Mouse (Mus musculus) intestine, embryonic 16.5 days (tissue): ENCODE measurements around the gene Ggt6. TPM values are rescaled to one million over a fixed set of nuclear protein-coding genes. Genes with fewer than 3 reads are reported as not detected.

Experiments
- ATAC-seq: fragments of 200-750 bp; cut with Nextera tagmentation; 2 replicates; pipeline ENCODE4 v1.8.0; 2017; ENCODE audit warnings: moderate TSS enrichment, moderate library complexity
- H3K27ac ChIP-seq: fragments of 300-500 bp; sonication (generic); 2 replicates; pipeline ENCODE4 v1.5.1; 2014; ENCODE audit warnings: mild to moderate bottlenecking, low read length
- H3K27me3 ChIP-seq: fragments of 300-500 bp; sonication (generic); replicated peaks from 2 replicates; pipeline ENCODE4 v1.6.1; 2014; ENCODE audit warnings: low read length, control low read depth, mixed read lengths; ENCODE audit not compliant: control insufficient read depth, insufficient read depth
- H3K36me3 ChIP-seq: fragments of 300-500 bp; sonication (generic); 2 replicates; pipeline ENCODE4 v1.6.1; 2014; ENCODE audit warnings: low read length, control low read depth; ENCODE audit not compliant: control insufficient read depth, insufficient read depth
- H3K4me1 ChIP-seq: fragments of 300-500 bp; sonication (generic); 2 replicates; pipeline ENCODE4 v1.6.1; 2014; ENCODE audit warnings: low read length, control low read depth, mixed read lengths; ENCODE audit not compliant: control insufficient read depth, insufficient read depth
- H3K4me2 ChIP-seq: fragments of 300-500 bp; sonication (generic); 2 replicates; pipeline ENCODE4 v1.6.1; 2014; ENCODE audit warnings: low read depth, low read length, control low read depth
- H3K4me3 ChIP-seq: fragments of 300-500 bp; sonication (generic); 2 replicates; pipeline ENCODE4 v1.5.1; 2014; ENCODE audit warnings: mild to moderate bottlenecking, low read length
- H3K9ac ChIP-seq: fragments of 300-500 bp; sonication (generic); 2 replicates; pipeline ENCODE4 v1.6.1; 2014; ENCODE audit warnings: low read depth, low read length
- H3K9me3 ChIP-seq: fragments of 300-500 bp; sonication (generic); 2 replicates; pipeline ENCODE4 v1.6.1; 2016; ENCODE audit warnings: low read length, control low read depth; ENCODE audit not compliant: control insufficient read depth
- WGBS: fragments of 180-500 bp; shearing (Covaris S2); extraction: QIAGEN DNeasy Blood & Tissue Kit; methylation state at CpG from one replicate; pipeline ENCODE4 v1.1.7; 2014; 5-methylcytosine and 5-hydroxymethylcytosine counted together
- polyA plus RNA-seq: library from polyadenylated mRNA; unstranded; fragments of >200 nt; fragmentation: Nextera tagmentation; extraction: Ambion mirVana; gene quantifications from 2 replicates; pipeline ENCODE4 v1.2.1, GENCODE M21; 2015

Ggt6 gene
- 19.2 and 21.2 TPM in 2 replicates for polyA plus RNA-seq

DNA sequence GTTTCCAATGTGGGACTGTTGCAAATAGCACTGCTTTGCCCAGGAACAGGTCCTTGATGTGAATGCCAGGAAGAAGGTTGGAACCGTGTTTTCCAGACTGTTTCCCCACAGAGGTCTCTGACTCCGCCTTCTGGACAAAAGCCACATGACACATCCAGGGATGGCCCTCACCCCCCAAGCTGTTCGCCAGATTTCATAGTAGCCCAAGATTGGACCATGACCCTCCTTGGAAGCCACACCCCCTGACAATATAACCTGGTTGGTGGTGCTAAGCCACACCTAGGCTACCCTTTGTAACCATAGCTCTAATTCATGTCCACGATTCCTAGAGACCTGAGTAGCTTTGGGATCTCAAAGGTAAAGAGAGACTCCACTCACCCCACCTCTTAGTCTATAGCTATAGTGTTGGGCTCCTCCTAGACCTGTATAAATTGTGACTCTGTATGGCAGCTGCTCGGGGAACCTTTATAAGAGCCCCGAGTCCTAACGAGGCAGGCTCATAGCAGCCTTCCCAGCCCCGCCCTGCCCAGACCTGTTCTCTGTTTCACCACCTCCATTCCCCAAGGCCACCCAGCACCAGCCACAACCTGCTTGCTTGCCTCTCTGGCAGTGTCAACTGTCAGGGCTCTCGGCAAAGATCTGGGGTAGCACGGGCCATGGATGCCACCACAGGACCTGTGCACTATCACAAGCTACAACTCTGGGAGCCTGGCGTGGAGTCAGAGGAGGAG is at the start of gene Ggt6:
Gene Ggt6 (plus strand): TSS at position 564 of the 731 bp plus-strand sequence.
- peak within 1 kb of the TSS; percentile 57 for H3K9ac ChIP-seq
- H3K27ac ChIP-seq, result peak within 1 kb of the TSS; percentile 93
- peaks cover 20% of the 10 kb centered on the region for H3K4me1 ChIP-seq
- H3K4me3 ChIP-seq, result peak within 1 kb of the TSS; percentile 41
- WGBS, result 48% methylated on average over 11 of the region's 11 CpGs
- peak; percentile 94 for ATAC-seq
- no peaks in the 10 kb centered on the region for H3K9me3 ChIP-seq
- H3K36me3 ChIP-seq, result no peaks in the 10 kb centered on the region
- no peaks in the 10 kb centered on the region for H3K27me3 ChIP-seq
- peak within 1 kb of the TSS; percentile 44 for H3K4me2 ChIP-seq

GRCm38 (mm10) chr11:72388113-72388529 is 47.2 kb upstream of the Ggt6 start:
- WGBS, result 95% methylated on average over 6 of the region's 6 CpGs
- no peak overlapping the region for H3K4me2 ChIP-seq
- H3K36me3 ChIP-seq, result no peaks in the 10 kb centered on the region; the same call in 1 of the 2 replicates
- no peak overlapping the region for H3K9ac ChIP-seq
- peaks cover 5% of the 10 kb centered on the region; the same call in 1 of the 2 replicates for H3K9me3 ChIP-seq
- no peaks in the 10 kb centered on the region for H3K4me1 ChIP-seq
- no peak for ATAC-seq
- H3K4me3 ChIP-seq, result no peak overlapping the region
- H3K27me3 ChIP-seq, result no peaks in the 10 kb centered on the region
- no peak overlapping the region for H3K27ac ChIP-seq

- Histone ChIP-seq H3K9ac (no peak overlapping the region), H3K4me2 (no peak overlapping the region)
Measured at GRCm38 (mm10) chr11:72389407-72390142, 45.8 kb upstream of the Ggt6 start.

GRCm38 (mm10) chr11:72391181-72391580 is 44.1 kb upstream of the Ggt6 start:
- no peak overlapping the region for H3K9ac ChIP-seq
- H3K27ac ChIP-seq, result no peak overlapping the region
- WGBS, result 91% methylated on average over 13 of the region's 13 CpGs
- H3K27me3 ChIP-seq, result no peaks in the 10 kb centered on the region
- no peaks in the 10 kb centered on the region; the same call in 1 of the 2 replicates for H3K36me3 ChIP-seq
- no peak overlapping the region for H3K4me3 ChIP-seq
- no peak overlapping the region for H3K4me2 ChIP-seq
- H3K4me1 ChIP-seq, result peaks cover 2% of the 10 kb centered on the region; the same call in 1 of the 2 replicates
- no peak for ATAC-seq
- peaks cover 5% of the 10 kb centered on the region; the same call in 1 of the 2 replicates for H3K9me3 ChIP-seq

More at GRCm38 (mm10) chr11:72389407-72390142, 45.8 kb upstream of the Ggt6 start:
- 82% methylated on average over 7 of the region's 7 CpGs for WGBS
- H3K4me3 ChIP-seq, result no peak overlapping the region
- no peak for ATAC-seq
- H3K36me3 ChIP-seq, result no peaks in the 10 kb centered on the region; the same call in 1 of the 2 replicates
- peaks cover 5% of the 10 kb centered on the region; the same call in 1 of the 2 replicates for H3K9me3 ChIP-seq
- H3K4me1 ChIP-seq, result no peaks in the 10 kb centered on the region
- no peak overlapping the region for H3K27ac ChIP-seq
- no peaks in the 10 kb centered on the region for H3K27me3 ChIP-seq

DNA sequence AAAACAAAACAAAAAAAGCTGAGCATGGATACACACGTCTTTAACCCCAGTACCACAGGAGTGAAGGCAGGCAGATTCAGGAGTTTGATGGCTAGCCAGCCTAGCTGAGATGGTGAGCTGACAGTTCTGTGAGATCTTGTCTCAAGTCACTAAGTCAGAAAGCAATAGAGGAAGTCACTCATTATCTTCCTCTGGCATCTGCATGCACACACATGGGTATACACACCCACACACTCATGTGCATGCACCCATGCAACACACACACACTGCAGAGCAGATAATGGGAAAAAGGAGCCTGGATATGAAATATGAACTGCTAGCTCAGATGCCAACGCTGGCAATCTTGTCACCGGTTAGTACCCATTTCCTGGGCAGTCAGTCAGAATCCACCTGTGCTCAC is 42.1 kb upstream of the Ggt6 start:
- 86% methylated on average over 3 of the region's 3 CpGs for WGBS
- no peak overlapping the region for H3K4me3 ChIP-seq
- no peak overlapping the region for H3K9ac ChIP-seq
- no peaks in the 10 kb centered on the region for H3K9me3 ChIP-seq
- no peak for ATAC-seq
- H3K27ac ChIP-seq, result no peak overlapping the region
- no peaks in the 10 kb centered on the region for H3K27me3 ChIP-seq
- H3K36me3 ChIP-seq, result no peaks in the 10 kb centered on the region; the same call in 1 of the 2 replicates
- H3K4me1 ChIP-seq, result peaks cover 16% of the 10 kb centered on the region
- H3K4me2 ChIP-seq, result no peak overlapping the region

- ATAC-seq, result peak; percentile 32; the same call in 1 of the 2 replicates
- Histone ChIP-seq H3K9ac (no peak overlapping the region), H3K27me3 (no peaks in the 10 kb centered on the region), H3K4me2 (no peak overlapping the region), H3K4me3 (no peak overlapping the region), H3K27ac (no peak overlapping the region), H3K4me1 (peaks cover 16% of the 10 kb centered on the region), H3K9me3 (no peaks in the 10 kb centered on the region), H3K36me3 (no peaks in the 10 kb centered on the region; the same call in 1 of the 2 replicates)
- WGBS, result 43% methylated on average over 5 of the region's 5 CpGs
Measured at GRCm38 (mm10) chr11:72393669-72394068, 41.7 kb upstream of the Ggt6 start.

DNA sequence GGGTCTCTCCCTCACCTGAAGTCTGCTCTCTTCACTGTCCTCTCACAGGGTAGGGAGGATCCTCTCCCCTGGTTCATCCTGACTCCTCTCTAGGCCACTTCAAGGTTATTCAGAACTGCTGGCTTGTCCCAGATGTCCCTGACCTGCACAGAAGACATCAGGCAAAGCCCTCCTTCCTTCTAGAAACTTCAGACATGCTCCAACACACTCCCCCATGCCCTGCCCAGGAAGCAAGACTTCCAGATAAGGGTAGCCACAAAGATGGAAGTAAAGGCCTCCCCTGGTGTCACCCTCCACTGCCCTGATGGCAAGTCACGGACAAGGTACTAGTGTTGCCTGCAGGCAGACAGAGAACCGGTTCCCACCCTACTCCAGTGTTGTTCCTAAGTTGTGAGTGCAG is 40.6 kb upstream of the Ggt6 start:
- no peaks in the 10 kb centered on the region for H3K9me3 ChIP-seq
- peaks cover 16% of the 10 kb centered on the region for H3K4me1 ChIP-seq
- H3K4me3 ChIP-seq, result no peak overlapping the region
- WGBS, result 85% methylated on average over 2 of the region's 2 CpGs
- no peak overlapping the region for H3K4me2 ChIP-seq
- peaks cover under 1% of the 10 kb centered on the region; the same call in 1 of the 2 replicates for H3K36me3 ChIP-seq
- no peaks in the 10 kb centered on the region for H3K27me3 ChIP-seq
- H3K9ac ChIP-seq, result peak overlapping the region; percentile 7; the same call in 1 of the 2 replicates
- H3K27ac ChIP-seq, result no peak overlapping the region
- ATAC-seq, result no peak

DNA sequence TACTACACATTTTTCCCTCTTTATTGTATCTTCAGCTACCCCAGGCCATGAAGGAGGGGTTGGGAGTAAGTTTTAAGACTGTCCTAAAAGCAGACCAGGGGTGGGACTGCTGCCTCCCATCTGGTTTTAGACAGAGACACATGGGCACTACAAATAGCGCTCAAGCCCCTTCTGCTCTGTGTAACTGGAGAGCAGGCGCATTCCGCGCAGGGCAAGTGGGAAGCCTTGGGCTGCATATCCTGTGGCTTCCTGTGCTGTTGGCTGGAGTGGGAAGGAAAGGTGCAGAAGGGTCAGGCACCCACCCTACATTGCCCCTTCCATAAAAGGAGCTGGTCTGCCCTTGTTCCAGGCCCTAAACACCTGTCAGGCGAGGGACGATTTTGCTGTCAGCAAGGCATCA is 39.7 kb upstream of the Ggt6 start:
- H3K27me3 ChIP-seq, result no peaks in the 10 kb centered on the region

GRCm38 (mm10) chr11:72396621-72397020 is 38.7 kb upstream of the Ggt6 start:
- Histone ChIP-seq H3K4me1 (peaks cover 16% of the 10 kb centered on the region), H3K36me3 (peaks cover 4% of the 10 kb centered on the region; the same call in 1 of the 2 replicates), H3K4me2 (no peak overlapping the region), H3K9me3 (no peaks in the 10 kb centered on the region), H3K4me3 (no peak overlapping the region), H3K27me3 (no peaks in the 10 kb centered on the region), H3K9ac (no peak overlapping the region; the same call in 1 of the 2 replicates), H3K27ac (peak overlapping the region; percentile 67)
- 60% methylated on average over 7 of the region's 7 CpGs for WGBS
- ATAC-seq, result peak; percentile 64

More for the DNA sequence above, 39.7 kb upstream of the Ggt6 start:
- Histone ChIP-seq H3K4me2 (no peak overlapping the region), H3K27ac (no peak overlapping the region), H3K4me1 (peaks cover 16% of the 10 kb centered on the region), H3K9ac (no peak overlapping the region), H3K9me3 (no peaks in the 10 kb centered on the region), H3K36me3 (peaks cover 4% of the 10 kb centered on the region; the same call in 1 of the 2 replicates), H3K4me3 (no peak overlapping the region)
- WGBS, result 73% methylated on average over 6 of the region's 6 CpGs
- no peak for ATAC-seq
